Mouse (Mus musculus) cerebellum, postnatal 4 days (tissue): Measurements from ENCODE around the gene Med18.
"Not testable (repeated sequence)": the region's sequence is repeated elsewhere in the genome, so short reads cannot be mapped to it uniquely, and the experiment has no call there.

Source experiments
- DNase-seq, 2 experiments: peaks; one replicate each; pipeline ENCODE4 v3.0.0; 2022; ENCODE audit warnings: low spot score in 2 of 2, mixed read lengths in 1 of 2

Gene Med18

DNA sequence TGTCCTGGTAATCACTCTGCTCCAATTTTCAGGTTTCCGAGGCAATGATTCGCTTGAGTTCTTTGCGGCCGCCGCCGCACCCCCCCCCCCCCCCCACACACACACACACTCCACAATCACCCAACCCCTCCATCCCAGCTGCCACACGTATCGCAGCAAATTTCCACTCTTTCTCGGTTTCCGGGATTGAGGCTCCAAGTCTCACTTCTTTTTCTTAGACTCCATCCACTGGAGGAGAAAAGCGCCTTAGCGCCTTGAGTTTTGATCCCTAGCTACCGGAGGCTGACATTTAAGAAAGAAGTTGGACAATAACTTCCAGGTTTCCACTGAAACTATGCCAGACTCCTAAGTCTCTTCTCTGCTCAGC lies 42.2 kb downstream of the Med18 start:
- DNase-seq, result no peak

DNA sequence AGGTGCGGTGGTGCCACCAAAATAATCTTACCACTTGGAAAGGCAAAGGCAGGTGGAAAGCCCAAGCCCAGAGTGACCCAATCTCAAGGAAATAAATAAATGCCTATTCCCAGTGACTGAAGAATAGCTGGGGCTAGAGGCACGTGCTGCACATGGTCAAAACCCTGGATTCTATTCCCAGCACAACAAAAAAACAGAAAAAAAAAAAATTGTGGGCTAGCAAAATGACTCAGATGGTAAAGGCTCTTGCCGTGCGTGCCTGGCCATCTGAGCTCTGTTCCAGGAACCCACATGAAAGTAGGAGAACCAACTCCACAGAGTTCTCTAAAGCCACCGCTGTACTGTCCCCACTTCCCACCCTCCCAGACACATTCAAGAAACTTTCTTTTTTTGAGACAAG lies 43.2 kb downstream of the Med18 start:
- no peak for DNase-seq

DNA sequence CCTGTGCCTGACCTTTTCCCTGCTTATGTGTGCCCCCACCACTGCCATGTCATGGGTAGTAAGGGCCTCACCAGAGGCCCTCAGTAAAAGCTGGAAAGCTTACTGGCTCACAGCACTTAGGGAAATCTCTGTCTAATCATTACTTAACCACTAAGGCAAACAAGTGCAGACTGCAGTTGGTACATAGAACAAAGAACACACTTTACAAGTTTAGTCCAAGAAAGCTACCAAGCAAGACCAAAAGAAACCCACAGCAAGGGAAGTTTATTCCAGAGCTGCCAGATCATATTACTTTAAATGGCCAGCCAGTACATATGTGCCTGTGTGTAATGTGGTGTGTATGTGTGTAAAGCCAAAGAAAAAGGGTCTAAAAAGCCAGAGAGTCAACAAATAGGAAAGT lies 47.8 kb downstream of the Med18 start:
- DNase-seq, result no peak

DNA sequence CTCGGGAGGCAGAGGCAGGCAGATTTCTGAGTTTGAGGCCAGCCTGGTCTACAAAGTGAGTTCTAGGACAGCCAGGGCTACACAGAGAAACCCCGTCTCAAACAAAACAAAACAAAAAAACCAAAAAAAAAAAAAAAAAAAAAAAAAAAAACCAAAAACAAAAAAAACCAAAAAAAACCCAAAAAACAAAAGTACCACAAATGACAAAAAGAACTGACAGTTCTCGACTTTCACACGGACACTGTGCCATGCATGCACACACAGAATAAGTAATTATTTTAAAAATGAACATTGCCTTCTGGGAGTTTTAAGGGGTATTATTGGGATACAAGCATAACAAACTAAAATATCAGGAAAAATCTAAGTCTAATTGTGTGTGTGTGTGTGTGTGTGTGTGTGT lies 50.5 kb downstream of the Med18 start:
- not testable (repeated sequence) for DNase-seq

DNA sequence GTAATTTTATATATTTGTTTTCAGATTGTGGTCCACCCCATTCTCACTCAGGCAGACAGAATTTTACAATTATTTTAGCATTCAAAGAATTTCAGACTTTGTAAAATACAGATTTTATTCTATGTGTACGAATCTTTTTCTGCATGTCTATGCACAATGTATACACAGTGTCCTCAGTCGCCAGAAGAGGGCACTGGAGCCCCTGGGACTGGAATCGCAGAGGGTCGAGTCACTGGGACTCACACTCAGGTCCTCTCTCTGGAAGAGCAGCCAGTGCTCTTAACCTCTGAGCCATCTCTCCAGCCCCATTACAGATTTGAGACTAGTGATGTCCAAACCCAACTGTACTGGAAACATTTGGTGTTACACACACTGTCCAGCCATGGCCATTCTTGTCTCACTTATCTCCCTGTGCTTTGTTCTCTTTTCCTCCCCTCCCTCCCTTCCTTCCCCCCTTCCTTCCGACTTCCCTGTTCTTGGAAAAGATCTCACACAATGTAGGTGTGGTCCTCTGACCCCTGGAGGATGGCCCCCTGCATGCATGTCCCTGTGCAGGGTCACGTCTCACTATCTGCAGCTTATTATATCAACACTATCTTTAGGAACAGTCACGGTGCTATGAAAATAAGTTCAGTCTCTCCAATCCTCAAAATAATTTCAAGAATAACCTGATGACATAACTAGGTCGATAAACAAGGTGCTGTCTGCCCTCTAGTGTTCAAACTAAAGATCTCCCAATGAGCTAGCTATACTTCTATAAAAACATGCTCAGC lies 52.2 kb downstream of the Med18 start:
- DNase-seq, result no peak

DNA sequence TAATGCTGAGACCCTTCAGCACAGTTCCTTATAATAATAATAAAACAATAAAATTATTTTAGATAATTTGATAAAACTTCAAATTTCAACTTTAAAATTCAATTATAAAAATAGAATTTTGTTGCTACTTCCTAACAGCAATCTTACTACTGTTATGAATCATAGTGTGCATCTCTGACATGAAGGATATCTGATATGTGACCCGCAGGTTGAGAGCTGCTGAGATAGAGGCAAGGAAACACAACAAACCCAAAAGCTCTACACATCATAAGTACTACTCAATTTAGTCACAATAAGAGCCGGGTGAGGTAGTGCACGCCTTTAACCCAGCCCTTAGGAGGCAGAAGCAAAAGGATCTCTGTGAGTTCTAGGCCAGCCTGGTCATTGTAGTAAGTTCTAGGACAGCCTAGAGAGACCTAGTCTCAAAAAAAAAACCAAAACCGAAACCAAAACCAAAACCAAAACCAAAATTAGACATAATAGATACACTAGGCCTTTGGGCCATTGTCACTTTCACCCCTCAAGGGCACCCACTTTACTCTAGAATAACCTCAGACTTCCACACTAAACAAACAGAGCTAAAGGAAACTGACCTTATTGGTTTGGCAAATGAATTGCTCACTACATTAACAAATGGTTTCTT lies 54.0 kb downstream of the Med18 start:
- DNase-seq, result no peak
